Mouse (Mus musculus) MEL (cell line): ENCODE measurements around the gene Aqr. TPM values are rescaled to one million over a fixed set of nuclear protein-coding genes. Genes with fewer than 3 reads are reported as not detected.

Experiments used
- DNase-seq: peaks from one replicate; pipeline ENCODE4 v3.0.0; 2011; ENCODE audit warnings: low read depth, low spot score
- H3K27ac ChIP-seq: 2 replicates; pipeline ENCODE4 v1.5.1; 2012; ENCODE audit warnings: low read depth, mild to moderate bottlenecking, control low read depth, low read length, moderate library complexity; ENCODE audit not compliant: control insufficient read depth
- H3K27me3 ChIP-seq, 2 experiments: fragments of 150-350 bp in 1 of 2; sonication (generic) in 1 of 2; 2 replicates each; pipeline ENCODE4 v1.6.1; 2012; ENCODE audit warnings: low read length in 2 of 2, mild to moderate bottlenecking in 2 of 2, improper control_type of control experiment in 1 of 2, moderate library complexity in 1 of 2; ENCODE audit not compliant: insufficient read depth in 2 of 2, control insufficient read depth in 1 of 2
- H3K36me3 ChIP-seq, 2 experiments: 2 replicates each; pipeline ENCODE4 v1.6.1; 2012 to 2014; ENCODE audit warnings: low read length in 2 of 2, improper control_type of control experiment in 1 of 2, inconsistent platforms in 1 of 2, mild to moderate bottlenecking in 1 of 2; ENCODE audit not compliant: insufficient read depth in 2 of 2, control insufficient read depth in 1 of 2
- H3K4me1 ChIP-seq, 2 experiments: fragments of 150-350 bp in 1 of 2; sonication (generic) in 1 of 2; 2 replicates each; pipeline ENCODE4 v1.6.1; 2012; ENCODE audit warnings: low read length in 2 of 2, improper control_type of control experiment in 1 of 2, mild to moderate bottlenecking in 1 of 2; ENCODE audit not compliant: insufficient read depth in 2 of 2, control insufficient read depth in 1 of 2
- H3K4me3 ChIP-seq, 2 experiments: fragments of 150-350 bp in 1 of 2; sonication (generic) in 1 of 2; 2 replicates each; pipeline ENCODE4 v1.5.1; 2012; ENCODE audit warnings: low read depth in 2 of 2, low read length in 2 of 2, mild to moderate bottlenecking in 2 of 2, moderate library complexity in 2 of 2, control low read depth in 1 of 2, improper control_type of control experiment in 1 of 2; ENCODE audit not compliant: control insufficient read depth in 1 of 2, insufficient read depth in 1 of 2
- H3K79me2 ChIP-seq: 2 replicates; pipeline ENCODE4 v1.6.1; 2012; ENCODE audit warnings: mild to moderate bottlenecking, low read length, moderate library complexity; ENCODE audit not compliant: control insufficient read depth, poor library complexity, insufficient read depth
- H3K9ac ChIP-seq: 2 replicates; pipeline ENCODE4 v1.6.1; 2012; ENCODE audit warnings: low read depth, mild to moderate bottlenecking, control low read depth, low read length, moderate library complexity; ENCODE audit not compliant: control insufficient read depth, poor library complexity, severe bottlenecking
- H3K9me3 ChIP-seq: fragments of 150-350 bp; sonication (generic); replicated peaks from 2 replicates; pipeline ENCODE4 v1.6.1; 2012; ENCODE audit warnings: mild to moderate bottlenecking, low read length, improper control_type of control experiment, moderate library complexity; ENCODE audit not compliant: insufficient read depth
- BHLHE40 ChIP-seq: IDR thresholded peaks from 2 replicates; pipeline ENCODE4 v1.6.1; 2012; ENCODE audit warnings: low read depth, mild to moderate bottlenecking, inconsistent platforms, low read length, improper control_type of control experiment, borderline replicate concordance
- CHD2 ChIP-seq: IDR thresholded peaks from 2 replicates; pipeline ENCODE4 v1.6.1; 2011; ENCODE audit warnings: low read length, improper control_type of control experiment
- CTCF ChIP-seq, 3 experiments: IDR thresholded peaks in 2 of 3; conservative IDR thresholded peaks in 1 of 3; 2 replicates each; pipeline ENCODE4 v1.5.1; 2011 to 2012; ENCODE audit warnings: low read length in 3 of 3, low read depth in 2 of 3, mild to moderate bottlenecking in 2 of 3, improper control_type of control experiment in 1 of 3, inconsistent platforms in 1 of 3, mixed read lengths in 1 of 3, moderate library complexity in 1 of 3; ENCODE audit not compliant: control insufficient read depth in 1 of 3, insufficient read depth in 1 of 3, poor library complexity in 1 of 3, severe bottlenecking in 1 of 3
- E2F4 ChIP-seq: IDR thresholded peaks from 2 replicates; pipeline ENCODE4 v1.6.1; 2011; ENCODE audit warnings: low read depth, low read length, improper control_type of control experiment, borderline replicate concordance
- ELF1 ChIP-seq: IDR thresholded peaks from 2 replicates; pipeline ENCODE4 v1.6.1; 2014; ENCODE audit warnings: low read depth, mild to moderate bottlenecking, inconsistent platforms, low read length, improper control_type of control experiment, moderate library complexity
- GABPA ChIP-seq: IDR thresholded peaks from 2 replicates; pipeline ENCODE4 v1.6.1; 2012; ENCODE audit warnings: low read depth, mild to moderate bottlenecking, inconsistent platforms, low read length, improper control_type of control experiment, moderate library complexity
- GATA1 ChIP-seq: IDR thresholded peaks from 2 replicates; pipeline ENCODE4 v1.6.1; 2011; ENCODE audit warnings: low read depth, low read length, improper control_type of control experiment
- HCFC1 ChIP-seq: IDR thresholded peaks from 2 replicates; pipeline ENCODE4 v1.6.1; 2012; ENCODE audit warnings: low read depth, mild to moderate bottlenecking, inconsistent platforms, low read length, improper control_type of control experiment, moderate library complexity
- JUND ChIP-seq: IDR thresholded peaks from 2 replicates; pipeline ENCODE4 v1.6.1; 2011; ENCODE audit warnings: low read depth, mild to moderate bottlenecking, improper control_type of control experiment, low read length
- KAT2A ChIP-seq: conservative IDR thresholded peaks from 2 replicates; pipeline ENCODE4 v1.6.1; 2012; ENCODE audit warnings: low read depth, low read length, improper control_type of control experiment, inconsistent platforms
- MAFK ChIP-seq: IDR thresholded peaks from 2 replicates; pipeline ENCODE4 v1.6.1; 2011; ENCODE audit warnings: low read depth, mild to moderate bottlenecking, low read length, improper control_type of control experiment, borderline replicate concordance
- MAX ChIP-seq: IDR thresholded peaks from 2 replicates; pipeline ENCODE4 v1.6.1; 2011; ENCODE audit warnings: low read length, improper control_type of control experiment
- MAZ ChIP-seq: IDR thresholded peaks from 2 replicates; pipeline ENCODE4 v1.6.1; 2012; ENCODE audit warnings: low read depth, mild to moderate bottlenecking, inconsistent platforms, low read length, improper control_type of control experiment
- MYB ChIP-seq: IDR thresholded peaks from 2 replicates; pipeline ENCODE4 v1.6.1; 2011; ENCODE audit warnings: mild to moderate bottlenecking, low read depth, low read length, improper control_type of control experiment
- MYC ChIP-seq: IDR thresholded peaks from 2 replicates; pipeline ENCODE4 v1.6.1; 2011; ENCODE audit warnings: low read depth, mild to moderate bottlenecking, low read length, improper control_type of control experiment, moderate library complexity
- NELFE ChIP-seq: IDR thresholded peaks from 2 replicates; pipeline ENCODE4 v1.6.1; 2011; ENCODE audit warnings: low read depth, low read length, improper control_type of control experiment
- NRF1 ChIP-seq: IDR thresholded peaks from 2 replicates; pipeline ENCODE4 v1.6.1; 2014; ENCODE audit warnings: low read depth, mild to moderate bottlenecking, inconsistent platforms, low read length, improper control_type of control experiment, moderate library complexity; ENCODE audit not compliant: poor library complexity, insufficient read depth, severe bottlenecking
- POLR2A ChIP-seq, 2 experiments: IDR thresholded peaks; 2 replicates each; pipeline ENCODE4 v1.6.1; 2011 to 2012; ENCODE audit warnings: low read length in 2 of 2, mild to moderate bottlenecking in 2 of 2, control low read depth in 1 of 2, improper control_type of control experiment in 1 of 2, low read depth in 1 of 2, moderate library complexity in 1 of 2; ENCODE audit not compliant: control insufficient read depth in 1 of 2, insufficient read depth in 1 of 2, poor library complexity in 1 of 2
- POLR2AphosphoS5 ChIP-seq: IDR thresholded peaks from 2 replicates; pipeline ENCODE4 v1.6.1; 2012; ENCODE audit warnings: low read depth, borderline replicate concordance, mild to moderate bottlenecking, inconsistent platforms, low read length, moderate library complexity, mixed read lengths
- RAD21 ChIP-seq: IDR thresholded peaks from 2 replicates; pipeline ENCODE4 v1.6.1; 2011; ENCODE audit warnings: mild to moderate bottlenecking, low read depth, low read length, improper control_type of control experiment
- RCOR1 ChIP-seq: IDR thresholded peaks from 2 replicates; pipeline ENCODE4 v1.6.1; 2012; ENCODE audit warnings: low read depth, mild to moderate bottlenecking, inconsistent platforms, low read length, improper control_type of control experiment
- SMC3 ChIP-seq: IDR thresholded peaks from 2 replicates; pipeline ENCODE4 v1.6.1; 2011; ENCODE audit warnings: low read depth, low read length, improper control_type of control experiment
- TBP ChIP-seq: IDR thresholded peaks from 2 replicates; pipeline ENCODE4 v1.8.0; 2011; ENCODE audit warnings: low read depth, low read length, improper control_type of control experiment
- TCF12 ChIP-seq: IDR thresholded peaks from 2 replicates; pipeline ENCODE4 v1.6.1; 2014; ENCODE audit warnings: low read depth, mild to moderate bottlenecking, inconsistent platforms, low read length, improper control_type of control experiment, moderate library complexity
- USF1 ChIP-seq: IDR thresholded peaks from 2 replicates; pipeline ENCODE4 v1.6.1; 2014; ENCODE audit warnings: low read depth, mild to moderate bottlenecking, inconsistent platforms, low read length, improper control_type of control experiment, moderate library complexity
- ZC3H11A ChIP-seq: IDR thresholded peaks from 2 replicates; pipeline ENCODE4 v1.6.1; 2012; ENCODE audit warnings: low read depth, mild to moderate bottlenecking, inconsistent platforms, low read length, improper control_type of control experiment
- ZKSCAN1 ChIP-seq: IDR thresholded peaks from 2 replicates; pipeline ENCODE4 v1.6.1; 2012; ENCODE audit warnings: low read depth, mild to moderate bottlenecking, inconsistent platforms, low read length, improper control_type of control experiment, moderate library complexity
- ZMIZ1 ChIP-seq: IDR thresholded peaks from 2 replicates; pipeline ENCODE4 v1.6.1; 2012; ENCODE audit warnings: low read depth, mild to moderate bottlenecking, inconsistent platforms, low read length, improper control_type of control experiment, moderate library complexity
- polyA plus RNA-seq, 2 experiments: library from polyadenylated mRNA; stranded (reverse) in 1 of 2; unstranded in 1 of 2; fragments of >175 nt in 1 of 2; fragments of >200 nt in 1 of 2; gene quantifications; 2 replicates each; pipeline versions ENCODE4 v1.2.1 to v1.2.4; 2012; ENCODE audit warnings: low replicate concordance in 2 of 2, low read depth in 1 of 2; ENCODE audit not compliant: insufficient read length in 2 of 2, insufficient read depth in 1 of 2, missing spikeins in 1 of 2
- total RNA-seq: library from RNA; depleted of rRNA; stranded (reverse); fragments of 300-350 nt; gene quantifications from 2 replicates; pipeline ENCODE4 v1.2.3, GENCODE M21; 2012

Gene Aqr
- total and polyA plus RNA-seq, 3 experiments = 45.9 to 143 (median 69.1) TPM

GRCm38 (mm10) chr2:114064004-114064403 lies 122.8 kb downstream of the Aqr start:
- DNase-seq = no peak
- H3K9me3 ChIP-seq = no peaks in the 10 kb centered on the region
- H3K79me2 ChIP-seq = no peaks in the 10 kb centered on the region

GRCm38 (mm10) chr2:114060071-114060591 lies 126.7 kb downstream of the Aqr start:
- no peaks in the 10 kb centered on the region for H3K36me3 ChIP-seq

More at GRCm38 (mm10) chr2:114064004-114064403, 122.8 kb downstream of the Aqr start:
- H3K4me1 ChIP-seq = no peaks in the 10 kb centered on the region
- TF ChIP-seq HCFC1 (no peak), JUND (no peak), TBP (no peak), MAZ (no peak), GATA1 (no peak), E2F4 (no peak), MYB (no peak), NELFE (no peak), NRF1 (no peak), RCOR1 (no peak), MAX (no peak), CTCF (IDR thresholded peaks at IDR 0.05 in 2 of 3, conservative IDR thresholded peaks at IDR 0.05 in 1 of 3; ENCODE audit: control insufficient read depth in 1 of 3, insufficient read depth in 1 of 3, low read depth in 2 of 3, low read length in 3 of 3, poor library complexity in 1 of 3, severe bottlenecking in 1 of 3) (no peak), MYC (no peak), ZKSCAN1 (no peak), ZMIZ1 (no peak), ZC3H11A (no peak), POLR2AphosphoS5 (no peak), CHD2 (no peak), RAD21 (no peak), KAT2A (no peak)
- H3K27ac ChIP-seq = no peak overlapping the region
- H3K4me3 ChIP-seq = no peak overlapping the region
- H3K36me3 ChIP-seq = no peaks in the 10 kb centered on the region
- no peak overlapping the region for H3K9ac ChIP-seq
- H3K27me3 ChIP-seq = no peaks in the 10 kb centered on the region

More at GRCm38 (mm10) chr2:114060071-114060591, 126.7 kb downstream of the Aqr start:
- no peak overlapping the region for H3K4me3 ChIP-seq
- H3K79me2 ChIP-seq = no peaks in the 10 kb centered on the region
- no peaks in the 10 kb centered on the region for H3K4me1 ChIP-seq
- DNase-seq = no peak
- no peak overlapping the region for H3K27ac ChIP-seq
- no peaks in the 10 kb centered on the region; a peak in 1 of 4 replicates for H3K27me3 ChIP-seq
- TF ChIP-seq TBP (no peak), E2F4 (no peak), GATA1 (no peak), ELF1 (no peak), GABPA (no peak), ZKSCAN1 (no peak), CTCF (IDR thresholded peaks at IDR 0.05 in 2 of 3, conservative IDR thresholded peaks at IDR 0.05 in 1 of 3; ENCODE audit: control insufficient read depth in 1 of 3, insufficient read depth in 1 of 3, low read depth in 2 of 3, low read length in 3 of 3, poor library complexity in 1 of 3, severe bottlenecking in 1 of 3) (no peak), BHLHE40 (no peak), USF1 (no peak), SMC3 (no peak), MAFK (no peak), TCF12 (no peak), POLR2A (IDR thresholded peaks at IDR 0.05; ENCODE audit: control insufficient read depth in 1 of 2, insufficient read depth in 1 of 2, low read depth in 1 of 2, low read length in 2 of 2, poor library complexity in 1 of 2) (no peak), MAX (no peak), ZC3H11A (no peak)
- H3K9ac ChIP-seq = no peak overlapping the region
- H3K9me3 ChIP-seq = no peaks in the 10 kb centered on the region
